Mouse (Mus musculus): ENCODE data around the gene Crhr1. TPM values are rescaled to one million over a fixed set of nuclear protein-coding genes. Genes with fewer than 3 reads are reported as not detected.

Gene Crhr1
- total RNA-seq (2021), result under 1 TPM in 1 of 2 experiments, not detected in 1; 0.10 TPM
- long read RNA-seq, experiment 1, result 0 reads
- long read RNA-seq, experiment 2, result 0 reads

DNA sequence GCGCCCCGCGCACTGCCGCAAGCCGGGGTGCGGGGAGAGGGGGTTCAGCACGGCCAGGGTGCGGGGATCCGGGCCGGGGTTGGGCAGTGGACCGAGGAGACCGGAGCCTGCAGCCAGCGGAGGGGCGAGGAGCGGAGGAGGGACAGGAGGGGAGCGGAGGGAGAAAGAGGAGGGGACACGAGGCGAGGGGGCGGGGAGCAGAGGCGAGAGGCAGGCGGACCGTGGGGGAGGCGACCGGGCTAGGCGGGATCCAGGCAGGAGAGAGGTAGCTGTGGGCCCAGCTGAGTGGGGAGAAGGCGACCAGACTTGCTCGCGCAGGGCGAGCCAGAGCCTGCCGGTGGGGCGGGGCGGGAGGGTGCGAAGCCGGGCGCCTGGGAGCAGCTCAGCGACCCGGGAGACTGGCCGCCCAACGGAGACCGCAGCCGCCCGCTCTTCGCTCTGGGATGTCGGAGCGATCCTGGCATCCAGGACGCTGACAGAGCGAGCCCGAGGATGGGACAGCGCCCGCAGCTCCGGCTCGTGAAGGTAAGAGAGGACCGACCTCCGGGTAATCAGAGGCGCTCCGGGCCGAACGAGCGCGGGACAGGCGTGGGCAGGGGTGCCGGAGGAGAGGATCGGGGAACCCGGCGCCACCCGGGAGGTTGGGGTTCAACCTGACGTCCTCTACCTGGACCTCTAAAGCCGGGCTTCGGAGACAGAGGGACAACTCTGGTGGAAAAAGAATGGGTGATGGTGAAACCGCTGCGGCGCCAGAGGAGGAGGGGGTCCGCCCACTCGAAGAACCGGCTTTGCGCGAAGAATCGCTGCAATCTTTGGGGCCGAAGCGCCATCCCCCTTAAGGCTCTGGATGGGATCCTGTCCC lies at the start of gene Crhr1:
Crhr1 (plus strand) TSS at position 276 of the 862 bp plus-strand sequence.
- peak; percentile 40 to 45 for DNase-seq

DNA sequence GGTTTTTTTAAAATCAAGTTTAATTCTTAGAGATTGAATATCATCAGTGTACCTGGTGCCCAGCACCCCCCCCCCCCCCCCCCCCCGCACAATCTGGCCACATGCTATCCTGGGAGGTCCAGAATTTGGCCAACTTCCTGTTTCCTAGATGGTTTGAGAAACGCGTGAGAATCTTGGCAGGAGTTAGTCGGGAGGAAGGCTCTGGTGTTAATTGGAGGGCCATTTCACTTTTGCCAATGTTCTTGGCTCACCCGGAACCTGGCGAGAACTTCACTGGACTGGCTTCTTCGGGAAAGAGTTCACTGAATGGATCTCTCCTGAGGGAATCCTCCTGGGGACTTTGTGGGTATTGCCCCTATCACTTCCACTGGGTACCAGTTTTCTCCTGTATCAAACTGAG lies 49.4 kb upstream of the Crhr1 start:
- no peak for DNase-seq

GRCm38 (mm10) chr11:104083716-104084115 lies 48.9 kb upstream of the Crhr1 start:
- no peak for DNase-seq

GRCm38 (mm10) chr11:104088519-104088918 lies 44.1 kb upstream of the Crhr1 start:
- no peak for DNase-seq

- no peak for DNase-seq
Observed at GRCm38 (mm10) chr11:104090769-104091168, 41.9 kb upstream of the Crhr1 start.

DNA sequence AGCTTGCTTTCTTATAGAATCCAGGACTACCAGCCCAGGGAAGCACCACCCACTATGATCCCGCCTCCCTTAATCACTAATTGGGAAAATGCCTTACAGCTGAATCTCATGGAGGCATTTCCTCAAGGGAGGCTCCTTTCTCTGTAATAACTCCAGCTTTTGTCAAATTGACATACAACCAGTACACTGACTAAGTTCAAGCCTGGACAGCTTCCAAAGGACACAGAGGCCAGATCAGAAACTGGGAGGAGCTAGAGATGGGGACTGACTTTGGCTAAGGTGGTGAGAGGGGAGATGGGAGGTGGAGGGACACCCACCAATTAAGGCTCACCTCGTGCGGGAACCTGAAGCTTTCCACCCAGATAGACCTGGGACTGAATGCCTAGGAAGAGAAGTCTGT lies 37.5 kb upstream of the Crhr1 start:
- peak in 1 of 2 experiments; percentile 36 for DNase-seq

GRCm38 (mm10) chr11:104096536-104096935 lies 36.1 kb upstream of the Crhr1 start:
- DNase-seq, result no peak

DNA sequence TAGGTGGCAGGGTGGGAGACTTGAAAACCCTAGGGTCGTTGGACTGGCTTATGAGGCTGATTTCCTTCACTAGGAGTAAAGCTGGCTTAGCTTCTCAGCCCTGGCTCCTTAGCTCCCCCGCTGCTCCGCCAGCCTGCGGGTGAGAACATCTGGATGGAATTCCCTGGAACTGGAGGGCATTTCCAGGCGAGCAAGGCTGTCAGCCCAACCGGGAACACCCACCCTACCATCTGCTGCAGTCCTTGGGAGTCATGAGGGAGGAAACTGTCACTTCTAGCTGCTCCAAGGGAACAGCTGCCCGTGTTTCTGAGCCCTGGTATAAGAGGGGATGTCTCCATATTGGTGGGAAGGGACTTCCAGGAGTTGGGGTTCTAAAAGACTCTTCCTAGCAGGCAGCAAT lies 33.1 kb upstream of the Crhr1 start:
- no peak for DNase-seq

GRCm38 (mm10) chr11:104102641-104103040 lies 30.0 kb upstream of the Crhr1 start:
- no peak for DNase-seq

DNA sequence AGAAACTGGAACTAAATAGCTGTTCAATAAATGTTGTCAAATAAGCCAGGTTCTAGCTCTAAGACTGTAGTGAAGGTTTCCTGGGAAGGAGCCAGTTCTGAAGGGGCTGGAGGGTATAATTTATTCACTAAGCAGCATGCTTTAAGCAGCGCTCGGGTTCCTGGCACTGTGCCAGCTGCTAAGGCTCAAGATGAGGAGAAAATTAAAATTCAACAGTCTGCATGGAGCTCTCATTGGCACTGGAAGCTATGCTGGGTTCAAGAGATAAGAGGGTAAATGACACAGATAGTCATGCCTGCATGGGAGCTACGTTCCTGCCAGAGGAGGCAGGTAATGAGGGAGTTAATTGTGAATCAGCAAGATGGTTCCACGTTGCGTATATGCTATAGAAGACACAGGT lies 26.3 kb upstream of the Crhr1 start:
- DNase-seq, result peak; percentile 7

- DNase-seq, result no peak
Observed at GRCm38 (mm10) chr11:104106969-104107368, 25.7 kb upstream of the Crhr1 start.

DNA sequence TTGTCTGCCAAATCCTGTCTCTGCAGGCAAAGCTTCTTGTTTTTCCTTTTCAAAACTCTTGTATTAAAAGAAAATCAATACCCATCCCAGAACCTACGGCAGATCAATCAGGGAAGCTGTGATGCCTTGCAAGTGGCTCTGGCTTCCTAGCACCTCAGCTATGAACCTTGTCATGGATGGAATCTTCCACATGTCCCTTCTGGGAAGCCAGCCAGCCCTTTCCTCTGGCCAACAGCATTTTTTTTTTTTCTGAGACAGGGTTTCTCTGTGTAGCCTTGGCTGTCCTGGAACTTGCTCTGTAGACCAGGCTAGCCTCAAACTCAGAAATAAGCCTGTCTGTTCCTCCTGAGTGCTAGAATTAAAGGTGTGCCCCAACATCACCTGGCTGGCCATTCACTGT lies 22.3 kb upstream of the Crhr1 start:
- no peak for DNase-seq

DNA sequence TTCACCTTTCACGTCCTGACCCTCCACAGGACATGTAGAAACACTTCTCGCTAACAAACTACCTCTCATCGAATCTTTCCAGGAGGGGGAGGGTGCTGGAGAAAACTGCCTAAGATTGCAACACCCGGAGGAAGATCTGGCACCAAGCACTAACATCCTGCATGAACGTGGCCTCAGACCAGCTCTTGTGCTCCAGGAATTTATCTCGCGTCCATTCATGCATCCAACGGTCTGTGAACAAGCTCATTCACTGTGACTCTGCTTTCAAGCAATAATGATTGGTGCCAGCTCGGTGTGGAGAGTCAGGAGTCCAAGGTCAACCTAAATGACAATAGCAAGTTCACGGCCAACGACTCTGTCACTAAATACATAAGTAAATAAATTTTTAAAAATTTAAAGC lies 20.8 kb upstream of the Crhr1 start:
- DNase-seq, result no peak

GRCm38 (mm10) chr11:104113699-104114098 lies 19.0 kb upstream of the Crhr1 start:
- DNase-seq, result no peak

DNA sequence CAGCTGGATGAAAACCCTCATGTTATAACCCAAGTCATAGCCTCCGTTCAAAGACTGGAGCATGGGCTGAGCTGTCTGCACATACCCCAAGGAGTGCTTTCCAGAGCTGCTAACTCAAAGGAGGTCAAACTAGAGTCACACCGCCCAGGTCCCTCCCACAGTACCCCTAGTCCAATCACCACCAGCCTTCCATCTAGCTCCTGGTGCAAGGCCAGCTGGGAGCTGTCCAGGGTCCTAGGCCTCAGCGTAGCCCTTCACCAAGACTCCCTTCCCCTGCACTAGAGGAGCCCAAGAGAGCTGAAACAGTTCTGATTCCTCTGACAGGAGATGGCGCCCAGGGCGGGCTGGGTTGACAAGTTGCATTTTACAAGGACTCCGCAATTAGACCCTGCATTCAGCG lies 18.0 kb upstream of the Crhr1 start:
- peak; percentile 90 to 92 for DNase-seq

DNA sequence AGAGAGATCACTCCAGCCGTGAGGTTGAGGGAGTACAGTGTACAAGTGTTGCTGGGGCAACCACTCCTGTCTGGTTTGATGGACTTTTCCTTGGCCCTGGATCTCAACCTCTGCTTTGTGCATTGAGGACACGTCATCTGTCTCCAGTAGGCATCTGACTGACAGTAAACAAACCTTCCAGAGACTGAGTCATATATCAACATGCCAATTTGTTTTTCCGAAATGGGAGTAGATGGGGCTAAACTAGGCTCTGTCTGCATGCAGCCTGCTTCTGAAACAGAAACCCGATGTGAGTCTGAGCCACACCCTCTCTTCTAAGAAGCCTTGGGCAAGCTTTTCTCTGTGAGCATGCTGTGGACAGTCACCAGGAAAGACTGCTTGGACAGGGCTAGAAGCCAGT lies 14.3 kb upstream of the Crhr1 start:
- no peak for DNase-seq

DNA sequence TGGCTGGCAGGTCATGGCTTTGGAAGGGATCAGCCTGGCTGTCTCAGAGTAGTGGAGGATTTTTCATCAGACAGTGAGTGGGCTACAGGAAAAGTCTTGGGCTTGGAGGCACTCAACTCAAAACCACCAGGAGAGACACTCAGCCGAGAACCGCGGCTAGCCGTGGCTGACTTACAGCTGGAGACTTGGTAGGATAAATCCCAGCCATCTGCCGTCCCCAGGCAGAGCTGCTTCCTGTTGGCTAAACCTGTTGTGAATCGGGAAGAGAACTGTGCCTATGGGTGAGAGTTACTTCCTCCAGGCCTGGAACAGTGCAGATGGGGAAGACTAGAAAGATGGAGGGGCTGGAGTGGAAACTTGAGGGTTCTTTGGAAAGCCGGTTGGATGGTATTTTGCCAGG lies 9.7 kb upstream of the Crhr1 start:
- DNase-seq, result no peak

- DNase-seq, result no peak
Observed at GRCm38 (mm10) chr11:104123479-104123878, 9.2 kb upstream of the Crhr1 start.

DNA sequence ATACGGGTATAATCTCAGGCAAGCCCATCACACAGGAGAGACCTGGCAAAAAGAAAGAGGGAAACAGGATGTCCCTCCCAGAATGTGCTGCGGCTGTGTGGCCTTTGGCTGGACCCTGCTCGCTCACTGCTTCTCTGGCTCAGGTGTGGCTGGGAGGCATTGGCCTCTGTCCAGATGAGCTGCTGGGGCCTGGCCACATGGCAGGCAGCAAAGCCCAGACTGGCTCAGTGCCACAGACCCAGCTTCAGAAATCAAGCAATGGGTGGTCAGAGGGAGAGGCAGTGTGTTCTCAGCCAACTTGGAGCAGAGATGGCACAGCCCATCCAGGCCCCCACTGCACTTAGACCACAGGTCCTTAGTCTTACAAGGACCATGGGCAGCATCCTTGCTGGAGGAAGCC lies 8.1 kb upstream of the Crhr1 start:
- DNase-seq, result no peak

GRCm38 (mm10) chr11:104129466-104129865 lies 3.2 kb upstream of the Crhr1 start:
- no peak for DNase-seq

GRCm38 (mm10) chr11:104130721-104131647 lies 1.7 kb upstream of the Crhr1 start:
- DNase-seq, result no peak

DNA sequence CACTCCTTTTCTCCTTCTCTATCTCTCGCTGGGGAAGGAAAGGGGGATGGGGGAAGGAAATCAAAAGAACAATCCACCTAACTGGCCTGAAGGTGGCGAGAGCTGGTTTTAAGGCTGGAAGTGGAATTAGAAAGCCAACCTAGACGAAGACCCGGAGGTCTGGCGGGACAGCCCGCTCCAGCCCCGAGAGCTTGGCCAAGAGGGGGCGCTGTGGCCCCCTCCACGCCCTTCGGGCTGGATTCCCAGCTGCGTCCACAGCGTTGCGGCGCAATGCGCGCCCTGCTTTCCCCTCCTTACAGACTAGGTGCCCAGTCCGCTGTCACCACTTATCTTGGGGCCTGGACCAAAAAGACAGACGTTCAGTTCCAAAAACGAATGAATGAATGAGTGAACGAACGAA lies 899 bp upstream of the Crhr1 start:
- DNase-seq, result peak; percentile 50 to 56

DNA sequence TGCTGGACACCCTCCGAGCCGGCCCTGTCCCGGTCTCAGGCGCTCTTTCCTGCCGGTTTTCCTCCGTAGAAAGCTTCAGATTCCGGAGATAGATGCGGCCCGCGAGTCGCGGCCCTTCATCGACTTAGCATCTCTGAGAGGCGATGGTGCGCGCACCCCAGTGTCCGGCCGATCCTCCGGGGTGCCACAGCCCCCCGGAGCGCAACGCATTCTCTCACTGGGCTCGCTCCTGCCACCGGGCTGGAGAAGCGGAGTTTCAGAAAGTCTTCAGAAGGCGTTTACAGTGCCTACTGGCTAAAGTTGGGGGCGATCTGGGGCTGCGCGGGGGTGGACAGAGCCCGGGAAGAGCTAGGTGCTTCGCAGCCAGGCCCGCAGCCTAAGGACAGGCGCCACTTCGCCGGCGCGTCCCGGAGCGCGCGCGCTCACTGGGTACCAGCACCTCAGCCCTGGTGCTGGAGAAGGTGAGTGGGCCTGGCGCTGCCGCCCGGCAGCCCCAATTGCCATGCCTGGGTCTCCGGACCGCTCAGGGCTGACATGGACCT lies 858 bp downstream of the Crhr1 start:
- DNase-seq, result no peak
